Mouse (Mus musculus) ES-E14 (cell line): Measurements from ENCODE around the gene Smpd1. TPM values are rescaled to one million over a fixed set of nuclear protein-coding genes. Genes with fewer than 3 reads are reported as not detected.

ENCODE experiments used
- DNase-seq: peaks from one replicate; pipeline ENCODE4 v3.0.0-alpha.2; 2013; ENCODE audit warnings: low read depth, low spot score
- H3K27ac ChIP-seq: 2 replicates; pipeline ENCODE4 v1.5.1; 2012; ENCODE audit warnings: low read depth, mild to moderate bottlenecking, low read length, moderate library complexity, mixed read lengths; ENCODE audit not compliant: poor library complexity, insufficient read depth, severe bottlenecking
- H3K36me3 ChIP-seq: 2 replicates; pipeline ENCODE4 v1.6.1; 2012; ENCODE audit warnings: mild to moderate bottlenecking, low read length, moderate library complexity, mixed read lengths; ENCODE audit not compliant: control insufficient read depth, poor library complexity, insufficient read depth, severe bottlenecking
- H3K4me1 ChIP-seq, 2 experiments: fragments of 150-350 bp in 1 of 2; sonication (generic) in 1 of 2; 2 replicates each; pipeline ENCODE4 v1.6.1; 2012; ENCODE audit warnings: low read length in 2 of 2, mild to moderate bottlenecking in 1 of 2, mixed read lengths in 1 of 2; ENCODE audit not compliant: control insufficient read depth in 2 of 2, insufficient read depth in 2 of 2, poor library complexity in 1 of 2
- H3K4me3 ChIP-seq, 2 experiments: fragments of 150-350 bp in 1 of 2; sonication (generic) in 1 of 2; 2 replicates each; pipeline ENCODE4 v1.5.1; 2012; ENCODE audit warnings: low read length in 2 of 2, low read depth in 1 of 2, mild to moderate bottlenecking in 1 of 2, mixed read lengths in 1 of 2; ENCODE audit not compliant: insufficient read depth in 1 of 2, poor library complexity in 1 of 2, severe bottlenecking in 1 of 2
- H3K9ac ChIP-seq: 2 replicates; pipeline ENCODE4 v1.6.1; 2012; ENCODE audit warnings: low read depth, mild to moderate bottlenecking, low read length, mixed read lengths; ENCODE audit not compliant: poor library complexity, insufficient read depth, severe bottlenecking
- H3K9me3 ChIP-seq: fragments of 150-350 bp; sonication (generic); 2 replicates; pipeline ENCODE4 v1.6.1; 2012; ENCODE audit warnings: low read depth, mild to moderate bottlenecking, low read length; ENCODE audit not compliant: control insufficient read depth, insufficient read depth
- CHD2 ChIP-seq: IDR thresholded peaks from 2 replicates; pipeline ENCODE4 v1.6.1; 2014; ENCODE audit warnings: mild to moderate bottlenecking, low read depth, low read length, inconsistent platforms
- HCFC1 ChIP-seq: IDR thresholded peaks from 2 replicates; pipeline ENCODE4 v1.6.1; 2012; ENCODE audit warnings: low read length, inconsistent platforms, borderline replicate concordance; ENCODE audit not compliant: insufficient read depth
- MAFK ChIP-seq: IDR thresholded peaks from 2 replicates; pipeline ENCODE4 v1.6.1; 2014; ENCODE audit warnings: mild to moderate bottlenecking, low read depth, low read length, inconsistent platforms; ENCODE audit not compliant: insufficient read depth
- ZC3H11A ChIP-seq: IDR thresholded peaks from 2 replicates; pipeline ENCODE4 v1.6.1; 2012; ENCODE audit warnings: low read depth, mild to moderate bottlenecking, inconsistent platforms, low read length, borderline replicate concordance
- ZNF384 ChIP-seq: IDR thresholded peaks from 2 replicates; pipeline ENCODE4 v1.6.1; 2012; ENCODE audit warnings: low read depth, low read length, inconsistent platforms
- in situ Hi-C, 2 experiments: fragments of 600-800 bp; cut with MboI; formaldehyde crosslinking; loops; one replicate each; pipeline ENCODE4 v1.15.1; 2025; ENCODE audit warnings: low sequenced_read_pairs in 2 of 2, inconsistent platforms in 1 of 2; ENCODE audit not compliant: unreplicated experiment in 2 of 2
- total RNA-seq: library from RNA; depleted of rRNA; stranded (reverse); fragments of 300-350 nt; gene quantifications from 2 replicates; pipeline ENCODE4 v1.2.3, GENCODE M21; 2012

Gene Smpd1
- total RNA-seq, 1 experiment, result 22.8 TPM

GRCm38 (mm10) chr7:105515178-105515577 is 39.0 kb upstream of the Smpd1 start:
- peak; percentile 93 for TF ChIP-seq ZC3H11A
- TF ChIP-seq CHD2, result no peak
- no peak overlapping the region for H3K27ac ChIP-seq
- no peak overlapping the region for H3K9ac ChIP-seq
- DNase-seq, result peak; percentile 63
- H3K4me1 ChIP-seq, result no peaks in the 10 kb centered on the region
- in situ Hi-C loops, result loop anchor here (10.0 to 25.0 kb wide), 2 partner anchors 60 to 328 kb away; partner anchors contain the start of gene Olfr685 (in 1 of the 2)
- H3K9me3 ChIP-seq, result no peaks in the 10 kb centered on the region
- no peaks in the 10 kb centered on the region for H3K36me3 ChIP-seq
- no peak overlapping the region for H3K4me3 ChIP-seq

- TF ChIP-seq ZC3H11A (no peak), HCFC1 (no peak)
- H3K9ac ChIP-seq, result no peak overlapping the region
- H3K4me1 ChIP-seq, result no peaks in the 10 kb centered on the region
- no peak overlapping the region for H3K4me3 ChIP-seq
- H3K27ac ChIP-seq, result no peak overlapping the region
- in situ Hi-C loops, result loop anchor here (10.0 to 25.0 kb wide), 2 partner anchors 62 to 330 kb away; partner anchors contain the start of gene Olfr685 (in 1 of the 2)
- H3K9me3 ChIP-seq, result no peaks in the 10 kb centered on the region
- no peak for DNase-seq
- no peaks in the 10 kb centered on the region for H3K36me3 ChIP-seq
Observed at GRCm38 (mm10) chr7:105516669-105517360, 37.3 kb upstream of the Smpd1 start.

GRCm38 (mm10) chr7:105519336-105519735 is 34.8 kb upstream of the Smpd1 start:
- Histone ChIP-seq H3K27ac (no peak overlapping the region), H3K9ac (no peak overlapping the region), H3K9me3 (no peaks in the 10 kb centered on the region), H3K4me3 (no peak overlapping the region), H3K4me1 (no peaks in the 10 kb centered on the region), H3K36me3 (no peaks in the 10 kb centered on the region)
- in situ Hi-C loops, result loop anchor here (10.0 to 25.0 kb wide), 2 partner anchors 65 to 332 kb away; partner anchors contain the start of gene Olfr685 (in 1 of the 2)
- DNase-seq, result no peak
- no peak for TF ChIP-seq CHD2
- no peak for TF ChIP-seq ZNF384
- TF ChIP-seq ZC3H11A, result no peak
- TF ChIP-seq HCFC1, result no peak
- TF ChIP-seq MAFK, result no peak

- no peak for TF ChIP-seq MAFK
- TF ChIP-seq HCFC1, result no peak
- TF ChIP-seq CHD2, result no peak
- TF ChIP-seq ZC3H11A, result no peak
- no peak for TF ChIP-seq ZNF384
- no peaks in the 10 kb centered on the region for H3K4me1 ChIP-seq
- no peaks in the 10 kb centered on the region for H3K36me3 ChIP-seq
- H3K27ac ChIP-seq, result no peak overlapping the region
- in situ Hi-C loops, result loop anchor here (10.0 to 25.0 kb wide), 2 partner anchors 65 to 332 kb away; partner anchors contain the start of gene Olfr685 (in 1 of the 2)
- DNase-seq, result no peak
- H3K4me3 ChIP-seq, result no peak overlapping the region
- no peak overlapping the region for H3K9ac ChIP-seq
- no peaks in the 10 kb centered on the region for H3K9me3 ChIP-seq
Observed at GRCm38 (mm10) chr7:105519771-105520170, 34.4 kb upstream of the Smpd1 start.

- Histone ChIP-seq H3K9ac (no peak overlapping the region), H3K4me3 (no peak overlapping the region), H3K4me1 (no peaks in the 10 kb centered on the region), H3K36me3 (no peaks in the 10 kb centered on the region), H3K27ac (no peak overlapping the region), H3K9me3 (no peaks in the 10 kb centered on the region)
- in situ Hi-C loops, result loop anchor here in 1 of 2 experiments (25.0 kb wide), 1 partner anchor 333 kb away; the partner anchor contains the start of gene Olfr685
- TF ChIP-seq HCFC1 (no peak), MAFK (no peak), ZNF384 (no peak), CHD2 (no peak), ZC3H11A (no peak)
- DNase-seq, result no peak
Observed at GRCm38 (mm10) chr7:105520201-105520600, 34.0 kb upstream of the Smpd1 start.
